14 mouse cellular contexts compared by ENCODE assay signal in genomic region chr7:47072551-47072950, GRCm38 (mm10). TPM values are rescaled to one million over a fixed set of nuclear protein-coding genes. Genes with fewer than 3 reads are reported as not detected.
DNase-seq lines count a peak whose midpoint lies in the region; ATAC-seq and TF ChIP-seq lines count a peak whose summit lies in the region.
"Had no signal": no experiment of that assay in that cellular context is flagged by ENCODE, and none has a peak within 500 bp of the region (broad histone marks: within the 10 kb centered on the region; RNA-seq: fewer than 3 reads in every experiment).

No protein-coding gene starts in this region.

- DNase-seq in embryo, embryonic 10.5 days (ENCODE audit: low spot score): peak; percentile 20
- DNase-seq in embryo, embryonic 9.5 days (ENCODE audit: extremely low spot score): no peak
- no peak for DNase-seq in kidney, postnatal 36 days
- DNase-seq in 3134 (ENCODE audit: extremely low read depth, insufficient read length, low spot score) (peak; percentile 12), Patski (ENCODE audit: low read depth, low spot score) (no peak)
- DNase-seq in ovary, postnatal 36 days (ENCODE audit: low spot score): no peak
- DNase-seq in midbrain, embryonic 11.5 days (ENCODE audit: low spot score, missing footprints): no peak
- DNase-seq: adrenal gland, postnatal 36 days; cerebellum, postnatal 36 days; gastrocnemius, postnatal 36 days; right cerebral cortex, postnatal 4 days; thymus, adult 2 months had no signal

- H3K27me3 ChIP-seq in kidney, embryonic 15.5 days: no peaks in the 10 kb centered on the region
- no peaks in the 10 kb centered on the region for H3K27me3 ChIP-seq in Patski
- no peaks in the 10 kb centered on the region for H3K27me3 ChIP-seq in midbrain, embryonic 11.5 days (ENCODE audit: control insufficient read depth, insufficient read depth, low read length)

- H3K27ac ChIP-seq in kidney, embryonic 15.5 days: peak overlapping the region; percentile 85
- H3K27ac ChIP-seq in midbrain, embryonic 11.5 days (ENCODE audit: low read depth, low read length): no peak overlapping the region
- H3K27ac ChIP-seq: macrophage had no signal

- no peak for ATAC-seq in kidney, embryonic 15.5 days (replicated peaks; ENCODE audit: low FRiP score)
- peak; percentile 35 for ATAC-seq in Patski
- no peak for ATAC-seq in midbrain, embryonic 11.5 days (ENCODE audit: low FRiP score)

- POLR2A ChIA-PET in Patski (lab: Charles Lee): no interaction called here

- TF ChIP-seq CTCF in Patski (IDR thresholded peaks at IDR 0.05): peak; percentile 64

- no peak overlapping the region for H3K4me2 ChIP-seq in kidney, embryonic 15.5 days
- H3K4me2 ChIP-seq in midbrain, embryonic 11.5 days: no peak overlapping the region

- WGBS in kidney, embryonic 15.5 days: 73% methylated on average over 5 of the region's 5 CpGs
- 76% methylated on average over 5 of the region's 5 CpGs for WGBS in midbrain, embryonic 11.5 days

- no peaks in the 10 kb centered on the region for H3K36me3 ChIP-seq in kidney, embryonic 15.5 days
- H3K36me3 ChIP-seq in midbrain, embryonic 11.5 days (ENCODE audit: control insufficient read depth, insufficient read depth, low read length): no peaks in the 10 kb centered on the region

- no peak overlapping the region for H3K9ac ChIP-seq in kidney, embryonic 15.5 days
- no peak overlapping the region for H3K9ac ChIP-seq in midbrain, embryonic 11.5 days (ENCODE audit: low read length)

- peaks cover 31% of the 10 kb centered on the region for H3K4me1 ChIP-seq in kidney, embryonic 15.5 days
- no peaks in the 10 kb centered on the region for H3K4me1 ChIP-seq in midbrain, embryonic 11.5 days (ENCODE audit: control insufficient read depth, insufficient read depth, low read length)

- no peaks in the 10 kb centered on the region for H3K9me3 ChIP-seq in kidney, embryonic 15.5 days (replicated peaks)
- H3K9me3 ChIP-seq in midbrain, embryonic 11.5 days (ENCODE audit: control insufficient read depth, low read length): no peaks in the 10 kb centered on the region

- H3K4me3 ChIP-seq in kidney, embryonic 15.5 days (replicated peaks): no peak overlapping the region
- no peak overlapping the region for H3K4me3 ChIP-seq in midbrain, embryonic 11.5 days (ENCODE audit: low read depth, low read length)

- CTCF ChIA-PET in Patski (lab: Charles Lee): interaction anchor here (1.8 kb wide), 1 partner anchor 21 kb away, joined by 7 read pairs; no protein-coding TSS in a partner anchor

- in situ Hi-C loops in Patski (cut with MboI; ENCODE audit: low pct_unique_long_range_greater_than_20kb): no loop called here

RNA-seq across cellular contexts. Expression of gene Tmem86a, which starts 22.1 kb away (rescaled TPM):
- polyA plus RNA-seq in kidney, embryonic 15.5 days (2015; fragmentation: Nextera tagmentation; extraction: Ambion mirVana): 28.1 and 30.2 TPM in 2 replicates
- polyA plus RNA-seq in Patski (2021): 87.7 TPM
- polyA plus RNA-seq in midbrain, embryonic 11.5 days (2014; fragmentation: Nextera tagmentation; extraction: Ambion mirVana): 9.7 and 10.0 TPM in 2 replicates

Comparison
In these comparisons a context has a peak if more than half of its experiments do, and no peak if none do; other contexts are left out.
1. DNase-seq: peak in embryo, embryonic 10.5 days (single experiment) and 3134 (single experiment); none in embryo, embryonic 9.5 days (single experiment), kidney, postnatal 36 days (0 of 2), Patski (single experiment), ovary, postnatal 36 days (single experiment) and midbrain, embryonic 11.5 days (single experiment).